Mouse (Mus musculus): Measurements from ENCODE around the gene Usp46.

DNA sequence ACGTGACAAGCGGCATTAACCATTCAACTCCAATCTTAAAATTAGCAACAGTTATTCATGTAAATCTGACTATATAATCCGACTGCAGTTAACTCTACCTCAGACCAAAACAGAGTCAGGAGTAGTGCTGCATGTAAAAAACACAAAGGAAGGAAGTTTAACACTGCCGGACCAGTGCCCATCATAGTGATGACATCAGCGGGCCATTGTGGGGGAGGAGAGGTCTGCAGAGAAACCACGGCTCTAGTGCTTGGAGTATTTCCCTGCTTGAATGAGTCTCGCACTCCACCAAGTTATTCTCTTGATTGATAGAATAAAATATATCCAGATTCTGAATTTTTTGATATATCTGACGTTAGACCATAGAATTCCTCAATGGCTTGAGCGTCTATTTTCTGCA is 66.5 kb downstream of the Usp46 start:
- no peak for TF ChIP-seq CTCF (IDR thresholded peaks at IDR 0.05; ENCODE audit: low read depth, low read length)
- no peak for TF ChIP-seq POLR2A (IDR thresholded peaks at IDR 0.05; ENCODE audit: borderline replicate concordance, low read depth, low read length)
